Mouse (Mus musculus) C2C12 (cell line): ENCODE data around the gene Abi3bp.

Source experiments
- CTCF ChIP-seq: IDR thresholded peaks from one replicate; pipeline ENCODE4 v1.5.1; 2011; ENCODE audit not compliant: control insufficient read depth, insufficient read depth, insufficient read length
- MYOG ChIP-seq: IDR thresholded peaks from one replicate; pipeline ENCODE4 v1.6.1; 2011; ENCODE audit not compliant: control insufficient read depth, insufficient read length; ENCODE audit errors: extremely low read depth

DNA sequence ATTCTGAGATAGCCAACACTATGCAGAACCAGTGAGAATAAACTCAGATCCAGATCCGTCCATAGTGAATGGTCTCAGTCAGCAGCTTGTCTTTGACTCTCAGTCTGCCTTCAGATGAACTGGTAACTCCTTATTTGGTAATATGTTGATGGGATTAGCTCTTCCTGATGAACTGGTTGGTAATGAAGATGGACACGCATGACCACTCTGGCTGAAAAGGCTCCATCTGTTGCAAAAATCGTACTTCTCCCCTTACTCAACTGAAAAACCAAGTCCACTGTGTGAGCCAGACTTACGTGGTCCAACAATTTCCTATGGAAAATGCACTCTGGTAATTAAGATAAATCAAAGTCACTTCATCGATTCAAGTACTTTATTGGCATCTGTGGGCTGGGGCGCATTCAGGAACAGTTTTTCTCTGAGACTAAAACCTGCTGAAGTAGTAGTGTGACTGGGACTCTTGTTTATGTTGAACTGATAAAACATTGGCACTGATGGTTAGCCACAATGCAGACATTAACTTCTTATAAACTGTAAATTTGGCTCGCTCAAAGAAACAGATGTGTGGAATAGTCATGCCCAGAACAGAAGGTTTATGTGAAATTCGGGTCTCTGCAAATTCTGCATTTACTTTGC is 203.4 kb downstream of the Abi3bp start:
- TF ChIP-seq MYOG (no peak), CTCF (no peak)
